Mouse (Mus musculus) NIH3T3 (cell line): ENCODE results near the gene Sh3d19.

Experiments used
- DNase-seq: peaks from one replicate; pipeline ENCODE4 v3.0.0-alpha.2; 2012; ENCODE audit warnings: low read depth

Gene Sh3d19

DNA sequence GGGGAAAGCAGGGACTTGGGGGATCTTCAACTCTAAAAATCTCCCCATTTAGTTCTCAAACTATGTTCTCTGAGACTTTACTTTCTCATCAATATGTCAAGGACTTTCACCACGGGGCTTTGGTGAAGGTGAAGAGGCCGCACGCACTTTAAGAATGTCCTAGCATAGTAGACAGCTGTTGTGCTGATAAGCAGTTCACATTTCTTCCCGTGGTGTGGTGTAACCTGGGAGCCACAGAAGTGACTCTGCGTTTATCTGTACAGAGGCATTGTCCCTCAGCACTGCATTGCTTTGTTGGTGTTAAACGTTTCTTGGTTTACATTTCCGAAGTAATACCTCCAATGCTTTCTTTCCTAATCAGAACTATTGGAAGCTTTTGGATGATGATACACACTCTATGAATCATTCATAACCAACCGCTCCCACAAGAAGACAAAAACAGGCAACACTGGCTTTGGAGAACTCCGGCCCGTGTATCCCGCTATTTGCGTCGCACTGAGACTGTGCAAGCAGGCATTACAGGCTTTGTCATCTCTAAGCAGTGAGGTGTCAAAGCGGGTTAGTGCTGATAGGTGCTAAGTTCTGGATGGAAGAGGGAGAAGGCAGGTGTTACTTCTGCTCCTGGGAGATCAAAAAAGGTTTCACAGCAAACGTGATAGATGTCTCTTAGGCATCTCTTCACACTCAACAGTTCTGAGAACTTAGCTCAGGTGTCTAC is 57.9 kb downstream of the Sh3d19 start:
- no peak for DNase-seq

DNA sequence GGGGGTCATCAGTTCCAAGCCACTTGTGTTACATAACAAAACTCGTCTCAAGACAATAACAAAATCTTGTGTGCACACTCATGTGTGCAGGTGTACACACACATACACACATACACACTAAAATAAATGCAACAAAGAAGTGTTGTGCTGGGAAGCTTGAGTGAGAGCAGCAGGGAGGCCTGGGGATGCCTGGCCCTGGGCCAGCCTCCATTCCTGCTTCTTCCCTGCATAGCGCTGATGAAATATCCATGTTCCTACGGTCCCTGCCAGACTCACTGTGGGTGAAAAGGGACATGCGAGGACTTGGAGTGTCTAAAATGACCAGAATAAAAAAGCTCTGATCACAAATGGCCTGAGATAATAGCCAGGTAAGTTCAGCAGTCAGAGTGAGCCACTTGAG is 59.7 kb downstream of the Sh3d19 start:
- DNase-seq: peak; percentile 26

DNA sequence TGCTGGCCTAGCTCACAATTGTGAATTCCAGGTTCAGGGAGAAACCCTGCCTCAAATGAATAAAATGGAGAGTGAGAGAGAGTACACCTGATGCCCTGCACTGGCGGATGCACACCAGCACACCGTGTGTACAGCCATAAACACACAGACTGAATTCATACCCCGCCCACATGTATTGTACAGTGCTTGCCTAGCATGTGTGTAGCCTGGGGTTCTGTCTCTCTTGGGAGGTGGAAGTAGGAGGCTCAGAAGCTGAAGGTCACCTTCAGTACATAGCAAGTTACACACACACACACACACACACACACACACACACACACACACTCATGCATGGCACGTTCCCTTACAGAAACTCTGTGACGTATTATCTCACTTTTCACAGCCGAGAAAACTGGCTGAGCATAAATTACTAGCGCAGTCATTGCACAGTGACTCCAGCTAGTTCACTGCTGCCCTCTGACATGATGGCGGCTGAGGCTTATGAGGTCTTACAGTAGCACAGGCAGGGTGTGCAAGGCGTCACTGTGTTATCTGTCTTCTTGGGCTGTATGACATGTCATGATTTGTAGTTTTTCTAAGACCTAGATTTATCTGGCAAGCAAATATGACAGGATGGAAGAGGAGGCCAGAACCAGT is 62.7 kb downstream of the Sh3d19 start:
- no peak for DNase-seq

DNA sequence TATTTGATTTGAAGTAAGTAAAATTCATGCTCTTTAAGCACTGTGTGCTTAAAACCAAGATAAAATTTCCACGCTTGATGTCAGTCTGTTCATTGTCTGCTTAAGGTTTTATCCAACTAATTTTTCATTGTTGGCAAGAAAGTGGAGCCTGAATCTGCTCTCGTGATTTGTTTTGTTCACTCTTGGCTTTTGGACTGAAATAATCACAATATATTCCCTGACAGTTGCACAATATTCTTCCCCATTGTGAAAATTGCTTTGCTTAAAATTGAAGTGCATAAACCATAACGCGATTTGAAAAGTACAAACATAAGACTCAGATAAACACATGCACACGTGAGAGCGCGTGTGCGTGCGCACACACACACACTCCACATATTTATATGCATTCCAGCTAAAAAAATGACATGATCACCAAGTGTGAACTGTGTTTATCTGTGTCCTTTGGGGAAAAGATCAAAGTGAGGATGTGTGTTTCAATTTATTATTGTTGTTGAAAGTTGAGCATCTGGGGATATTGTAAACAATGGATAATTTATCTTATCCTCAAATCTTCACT is 67.1 kb downstream of the Sh3d19 start:
- peak; percentile 44 for DNase-seq

DNA sequence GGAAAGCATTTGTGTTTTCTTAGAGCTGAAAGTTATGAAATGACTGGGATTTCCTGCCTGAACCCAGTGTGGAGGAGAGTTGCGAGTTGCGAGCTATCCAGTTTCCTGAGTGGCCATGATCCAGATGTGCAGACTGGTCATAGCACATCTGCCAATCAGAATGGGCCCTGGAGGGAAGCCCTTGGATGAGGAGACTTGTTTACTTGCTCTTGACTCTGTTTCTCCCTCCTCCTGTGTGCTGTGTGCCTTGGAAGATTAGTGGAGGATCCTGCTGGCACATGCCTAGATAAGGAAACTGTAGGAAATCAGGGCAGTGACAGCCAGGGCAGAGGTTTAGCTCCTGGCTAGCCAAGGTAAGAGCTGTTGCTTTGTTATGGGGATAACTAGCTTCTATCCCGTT is 67.7 kb downstream of the Sh3d19 start:
- DNase-seq: peak; percentile 87

DNA sequence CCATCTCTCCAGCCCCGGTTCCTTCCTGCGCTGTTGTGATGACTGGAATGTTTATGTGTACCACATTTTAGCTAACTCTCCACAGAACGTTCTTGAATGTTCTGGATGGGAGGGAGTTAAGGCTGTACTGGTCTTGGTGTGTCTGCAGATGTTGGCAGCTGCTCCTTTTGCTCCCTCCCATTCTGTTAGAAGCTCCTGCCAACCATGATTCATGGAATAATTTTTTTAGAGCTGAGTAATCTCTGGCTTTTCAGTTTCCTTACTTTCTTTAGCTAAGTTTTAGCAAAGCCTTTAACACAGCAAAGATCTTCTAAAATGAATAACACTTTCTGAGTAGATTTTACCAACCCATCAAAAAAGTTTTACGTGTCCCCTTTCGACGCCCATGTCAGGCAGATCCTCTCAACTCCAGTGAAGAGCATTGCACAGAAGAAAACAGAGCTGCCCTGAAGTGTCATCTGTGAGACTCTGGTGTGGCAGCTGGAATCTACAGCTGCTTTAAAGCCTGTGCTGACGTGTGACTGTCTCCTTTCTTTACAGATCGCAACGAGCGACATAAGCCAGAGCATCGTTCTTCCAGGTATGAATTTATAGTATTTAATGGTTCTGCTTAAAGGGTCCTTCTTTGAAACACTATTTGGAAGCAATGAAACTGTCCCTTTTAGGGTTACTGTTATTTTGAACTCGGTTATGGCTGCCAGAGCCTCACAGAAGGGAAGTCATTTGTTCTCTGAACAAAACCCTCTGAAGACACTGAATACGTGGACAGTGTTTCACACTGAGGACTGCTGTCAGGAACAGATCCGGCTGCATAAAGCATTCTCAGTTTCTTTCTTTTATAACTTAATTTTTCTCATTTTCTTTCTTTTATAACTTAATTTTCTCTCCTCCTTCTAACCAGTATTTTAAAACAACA is 69.6 kb downstream of the Sh3d19 start:
- DNase-seq: peak; percentile 96

DNA sequence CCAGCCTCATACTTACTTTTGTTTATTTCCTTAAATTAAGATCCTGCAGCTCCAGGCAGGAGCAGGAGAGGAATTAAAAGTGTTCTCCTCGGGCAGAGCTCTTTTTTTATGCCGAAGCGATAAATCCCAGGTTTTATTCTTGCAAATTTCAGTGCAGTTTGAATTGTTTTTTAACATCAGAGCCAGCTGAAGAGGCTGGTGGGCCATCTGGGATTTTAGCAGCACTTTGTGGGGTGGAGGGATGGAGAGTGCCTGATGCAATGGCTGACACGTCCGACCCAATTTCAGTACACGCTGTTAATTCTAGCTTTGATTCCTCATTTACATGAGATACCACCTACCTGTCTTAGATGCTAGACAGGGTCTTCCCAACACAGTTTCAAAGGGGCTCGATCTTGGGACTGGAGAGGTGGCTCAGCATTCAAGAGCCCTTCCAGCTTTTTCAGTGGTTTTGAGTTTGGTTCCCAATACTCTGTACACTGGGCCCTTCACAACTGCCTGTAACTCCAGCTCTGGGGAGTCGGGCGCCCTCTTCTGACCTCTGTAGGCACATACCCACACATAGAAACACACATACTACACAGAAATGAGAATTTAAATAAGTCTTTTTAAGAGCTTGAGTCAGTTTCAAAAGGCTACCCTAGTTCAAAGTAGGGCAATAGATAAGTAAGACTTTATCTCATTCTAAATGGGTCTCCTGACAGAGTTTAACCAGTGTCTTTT is 76.9 kb downstream of the Sh3d19 start:
- DNase-seq: no peak

DNA sequence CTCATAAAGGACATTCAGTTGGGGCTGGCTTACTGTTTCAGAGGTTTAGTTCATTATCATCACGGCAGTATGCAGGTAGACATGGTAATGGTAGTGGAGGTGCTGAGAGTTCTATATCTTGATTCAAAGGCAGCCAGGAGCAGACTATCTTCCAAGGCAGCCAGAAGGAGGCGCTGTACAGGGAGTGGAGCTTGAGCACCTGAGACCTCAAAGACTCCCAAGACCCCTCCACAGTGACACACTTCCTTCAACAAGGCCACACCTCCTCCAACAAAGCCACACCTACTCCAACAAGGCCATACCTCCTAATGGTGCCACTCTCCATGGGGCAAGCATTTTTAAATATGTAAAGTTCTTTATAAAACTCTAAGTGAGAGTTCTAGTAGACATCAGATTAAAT is 78.1 kb downstream of the Sh3d19 start:
- DNase-seq: no peak

DNA sequence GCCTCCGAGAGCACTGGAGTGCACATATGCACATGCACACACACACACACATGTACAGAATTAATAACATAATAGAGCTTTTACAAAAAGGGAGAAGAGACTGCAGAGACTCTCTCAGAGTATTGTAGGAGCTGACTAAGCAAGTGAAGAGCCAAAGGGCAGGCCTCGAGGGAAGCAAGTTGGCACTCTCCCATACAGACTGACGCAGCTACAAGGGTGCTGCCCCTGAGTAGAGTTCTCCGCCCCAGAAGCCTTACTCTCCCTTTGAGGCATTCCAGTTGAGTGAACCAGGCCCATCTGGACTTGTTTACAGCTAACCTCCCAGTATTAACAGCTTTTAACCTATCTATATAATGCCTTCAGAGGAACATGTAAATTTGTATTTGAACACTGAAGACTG is 85.8 kb downstream of the Sh3d19 start:
- DNase-seq: peak; percentile 99

DNA sequence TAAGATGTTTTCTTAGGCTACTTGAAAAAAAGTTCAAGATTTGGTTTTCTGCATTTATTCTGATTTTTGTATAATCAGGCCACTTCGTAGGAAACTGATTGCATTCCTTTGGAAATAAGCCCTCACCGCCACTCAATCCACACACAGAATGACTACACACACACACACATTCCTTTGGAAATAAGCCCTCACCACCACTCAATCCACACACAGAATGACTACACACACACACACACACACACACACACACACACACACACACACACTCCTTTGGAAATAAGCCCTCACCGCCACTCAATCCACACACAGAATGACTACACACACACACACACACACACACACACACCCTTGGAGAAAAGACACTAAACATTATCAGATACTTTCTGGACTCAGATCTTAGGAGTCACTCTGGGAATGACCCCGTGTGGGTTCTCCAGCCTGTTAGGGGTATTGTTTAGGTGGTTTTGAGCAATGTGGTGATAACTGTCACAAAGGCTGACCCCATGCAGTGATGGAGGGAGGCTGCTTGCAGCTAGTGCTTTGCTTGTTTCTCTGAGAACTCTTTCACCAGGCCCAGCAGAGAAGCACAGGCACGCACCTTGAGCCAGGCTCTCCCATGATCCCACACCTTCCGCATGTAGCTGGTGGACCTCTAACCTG is 86.7 kb downstream of the Sh3d19 start:
- DNase-seq: peak; percentile 72

DNA sequence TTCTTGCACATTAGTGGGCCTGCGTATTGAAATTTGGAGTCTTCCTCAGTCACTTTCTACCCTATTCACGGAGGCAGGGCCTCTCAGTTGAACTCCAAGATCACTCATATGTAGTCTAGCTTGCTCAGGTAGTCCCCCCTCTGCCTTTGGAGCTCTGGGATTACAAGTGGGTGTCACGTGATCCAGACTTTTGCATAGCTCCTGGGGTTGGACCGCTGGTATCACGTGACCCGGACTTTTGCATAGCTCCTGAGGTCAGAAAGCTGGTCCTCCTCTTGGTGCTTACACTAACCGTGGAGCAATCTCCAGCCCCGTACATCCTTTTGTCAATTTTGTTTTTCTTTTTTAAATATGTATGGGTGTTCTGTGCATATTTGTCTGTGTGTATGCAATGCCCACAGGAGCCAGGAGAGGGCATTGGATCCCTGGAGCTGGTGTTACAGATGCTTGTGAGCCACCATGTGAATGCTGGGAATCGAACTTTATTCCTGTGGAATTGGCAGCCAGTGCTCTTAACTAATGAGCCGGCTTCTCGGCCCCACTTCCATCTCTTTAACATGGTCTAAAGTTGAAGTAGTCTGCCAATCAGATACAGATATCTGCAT is 98.8 kb downstream of the Sh3d19 start:
- peak; percentile 50 for DNase-seq

DNA sequence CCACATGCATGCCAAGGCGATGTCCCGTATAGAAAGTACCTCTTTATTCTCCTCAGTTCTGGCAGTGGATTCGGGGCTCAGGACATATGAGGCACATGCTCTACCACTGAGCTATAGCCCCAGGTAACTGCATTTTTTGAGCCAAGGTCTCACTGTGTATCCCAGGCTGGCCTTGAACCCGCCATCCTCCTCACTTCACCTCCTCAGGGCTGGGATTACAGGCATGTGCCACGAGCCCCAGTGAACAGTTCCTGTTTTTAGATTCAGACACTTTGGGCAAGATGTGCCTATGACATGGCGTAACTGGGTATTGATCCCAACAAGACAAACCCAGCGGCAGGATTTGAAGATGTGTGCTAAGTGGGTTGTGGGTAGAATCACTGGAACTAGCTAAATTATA is 99.9 kb downstream of the Sh3d19 start:
- no peak for DNase-seq

DNA sequence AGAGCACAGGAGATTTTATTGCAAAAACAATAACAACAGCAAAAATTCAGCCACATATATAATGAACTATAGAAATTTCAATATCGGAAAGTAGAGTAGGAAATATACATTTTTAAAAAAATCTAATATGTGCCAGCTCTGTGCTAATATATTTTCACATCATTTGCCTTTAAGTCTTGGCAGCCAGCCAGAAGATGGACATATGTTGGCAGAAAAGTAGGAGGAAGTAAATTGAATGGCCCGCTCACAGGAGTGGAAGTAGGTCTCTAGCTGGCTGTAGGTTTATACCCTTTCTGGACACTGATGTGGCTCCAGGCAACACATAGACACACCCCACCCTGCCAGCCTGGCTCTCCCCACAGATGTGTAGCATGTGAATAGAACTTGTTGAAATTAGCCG is 101.2 kb downstream of the Sh3d19 start:
- no peak for DNase-seq

DNA sequence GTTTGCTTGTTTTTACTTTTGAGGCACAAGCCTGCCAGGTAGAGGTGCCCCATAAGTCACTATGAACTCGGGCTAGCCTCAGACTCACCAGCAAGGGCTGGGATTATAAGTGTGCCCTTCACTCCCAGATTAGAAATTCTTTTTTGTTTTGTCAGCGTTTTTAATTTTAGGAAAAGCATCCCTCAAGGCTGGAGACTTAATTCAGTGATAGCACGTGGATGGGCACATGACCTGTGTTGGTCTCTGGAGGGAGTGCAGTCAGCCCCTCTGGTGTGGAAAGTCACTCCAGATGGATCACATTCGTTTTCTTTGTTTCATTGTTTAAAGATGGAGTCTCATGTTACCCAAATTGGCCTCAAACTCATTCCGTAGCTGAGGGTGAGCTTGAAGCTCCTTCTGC is 102.0 kb downstream of the Sh3d19 start:
- no peak for DNase-seq

DNA sequence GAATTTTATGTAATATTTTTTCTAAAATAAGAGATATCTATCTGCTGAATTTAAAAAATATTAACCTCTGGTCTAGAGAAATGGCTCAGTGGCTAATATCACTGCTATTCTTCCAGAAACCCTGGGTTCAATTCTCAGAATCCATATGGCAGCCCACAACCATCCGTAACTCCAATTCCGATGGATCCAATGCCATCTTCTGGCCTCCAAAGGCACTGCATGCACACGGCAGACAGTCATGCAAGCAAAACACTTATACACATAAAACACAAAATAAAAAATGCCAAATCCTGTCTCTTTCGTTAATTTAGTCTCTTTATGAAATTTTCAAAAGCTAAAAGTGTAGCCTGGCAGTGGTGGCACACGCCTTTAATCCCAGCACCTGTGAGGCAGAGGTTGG is 104.7 kb downstream of the Sh3d19 start:
- peak; percentile 41 for DNase-seq

DNA sequence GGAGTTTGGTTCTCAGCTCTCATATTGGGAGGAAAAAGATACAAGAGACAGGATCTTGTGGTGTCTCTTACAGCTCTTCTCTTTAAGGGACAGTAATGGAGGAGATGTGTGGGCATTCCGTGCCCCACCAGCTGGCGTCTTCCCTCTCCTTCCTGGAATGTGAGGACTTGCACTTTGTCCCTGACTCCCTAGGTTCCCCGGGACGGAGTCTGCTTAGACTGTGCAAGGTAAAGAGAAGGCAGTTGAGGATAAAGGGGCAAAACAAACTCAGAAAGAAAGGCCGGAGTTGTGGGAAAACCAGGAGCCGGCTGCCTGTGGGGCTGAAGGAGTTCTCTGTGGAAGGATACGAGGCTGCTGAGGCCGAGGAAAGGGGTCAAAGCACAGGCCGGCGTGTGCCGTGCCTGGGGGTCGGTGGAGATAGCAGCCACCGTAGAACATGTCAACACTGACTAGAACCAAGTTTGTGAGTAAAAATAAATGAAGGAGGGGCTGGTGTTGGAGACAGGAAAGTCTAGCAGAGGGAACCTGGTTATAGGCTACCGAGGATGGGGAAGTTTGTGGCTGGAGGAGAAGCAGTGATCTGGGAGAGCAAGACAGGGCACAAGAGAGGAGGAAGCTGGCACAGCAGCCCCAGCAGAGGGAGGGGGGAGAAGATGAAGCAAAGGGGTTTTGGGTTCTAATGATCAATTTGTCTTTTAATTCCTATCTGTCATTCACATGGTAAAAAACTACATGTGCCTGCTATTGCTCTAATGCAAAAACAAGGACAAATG is 105.8 kb downstream of the Sh3d19 start:
- DNase-seq: no peak

DNA sequence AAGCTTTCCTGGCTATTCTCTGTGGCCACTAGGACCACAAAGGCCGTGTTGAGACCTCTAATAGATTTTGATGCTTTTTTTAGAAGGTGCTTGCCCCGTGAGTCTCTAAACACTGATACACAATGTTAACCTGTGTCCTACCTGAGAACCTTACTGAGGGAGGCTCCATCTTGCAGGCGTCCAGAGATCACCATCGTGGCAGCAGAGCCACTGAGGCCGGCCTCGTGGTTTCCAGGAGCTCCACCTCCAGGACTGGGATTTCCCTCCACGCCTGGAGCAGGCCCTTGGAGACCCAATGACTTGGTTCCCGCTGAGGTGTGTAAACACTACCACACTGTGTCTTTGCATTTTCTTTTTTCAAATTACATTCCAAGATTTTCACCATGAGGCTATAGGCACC is 112.1 kb downstream of the Sh3d19 start:
- no peak for DNase-seq

DNA sequence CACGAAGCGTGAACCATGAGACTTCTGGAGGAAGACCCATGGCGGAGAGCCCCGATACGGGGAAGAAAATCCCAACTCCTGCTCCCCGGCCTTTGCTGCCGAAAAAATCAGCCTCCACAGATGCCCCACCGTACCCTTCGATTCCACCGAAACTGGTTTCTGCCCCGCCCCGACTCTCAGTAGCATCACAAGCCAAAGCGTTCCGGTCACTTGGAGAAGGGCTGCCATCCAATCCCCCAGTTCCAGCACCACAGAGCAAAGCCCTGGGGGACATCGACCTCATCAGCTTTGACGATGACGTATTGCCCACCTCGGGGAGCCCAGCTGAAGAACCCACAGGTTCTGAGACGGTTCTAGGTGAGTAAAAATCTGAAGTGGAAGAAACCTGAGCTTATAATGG is 114.1 kb downstream of the Sh3d19 start:
- DNase-seq: no peak

DNA sequence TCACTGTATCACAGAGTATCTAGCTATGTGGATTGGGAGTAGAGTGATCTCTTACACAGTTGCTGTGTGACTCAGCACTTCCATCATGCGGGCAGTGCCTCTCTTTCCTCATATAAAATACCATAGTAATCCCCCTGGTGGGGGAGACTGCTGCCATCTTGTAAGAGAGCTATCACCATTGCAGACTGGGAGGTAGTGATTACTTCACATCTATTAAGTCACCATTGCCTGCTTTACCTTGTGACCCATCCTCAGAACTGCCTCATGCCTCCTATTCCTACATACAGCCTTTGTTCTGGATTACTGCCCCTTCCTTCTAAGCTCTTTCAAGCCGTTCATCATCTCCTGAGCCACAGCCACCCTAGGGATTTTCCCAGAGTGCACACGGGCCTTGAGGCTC is 117.0 kb downstream of the Sh3d19 start:
- no peak for DNase-seq

DNA sequence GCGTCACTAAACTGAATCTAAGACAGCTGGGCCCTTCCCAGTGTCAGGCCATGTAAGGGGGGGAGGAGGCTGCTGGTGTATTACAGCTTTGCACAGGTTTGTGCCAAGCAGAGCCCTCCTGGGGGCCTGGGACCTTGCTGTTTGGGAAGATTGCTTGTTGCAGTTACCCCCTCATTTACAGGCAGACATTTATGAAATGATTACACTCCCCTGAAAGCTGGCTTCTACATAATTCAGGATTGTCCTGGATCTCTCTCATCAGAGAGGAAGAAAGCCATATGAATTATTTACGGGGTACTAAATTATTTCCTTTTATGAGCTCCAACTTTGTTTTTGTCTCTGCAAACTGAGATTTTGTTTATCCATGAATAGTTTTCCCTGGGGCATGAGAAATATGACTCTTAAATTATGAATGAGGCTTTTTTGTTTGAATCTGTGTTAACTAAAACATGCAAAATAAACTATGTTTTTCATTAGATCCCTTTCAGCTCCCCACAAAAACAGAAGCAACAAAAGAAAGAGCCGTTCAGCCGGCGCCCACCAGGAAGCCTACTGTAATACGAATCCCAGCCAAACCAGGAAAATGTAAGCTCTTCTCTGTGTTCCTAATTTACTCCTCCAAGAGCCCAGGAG is 122.4 kb downstream of the Sh3d19 start:
- DNase-seq: no peak
